Mouse (Mus musculus): ENCODE data around the gene Sin3b. TPM values are rescaled to one million over a fixed set of nuclear protein-coding genes. Genes with fewer than 3 reads are reported as not detected.

Gene Sin3b
- polyA plus RNA-seq, 1 experiment = 60.4 TPM

GRCm38 (mm10) chr8:72780644-72781043, 57.6 kb downstream of the Sin3b start:
- TF ChIP-seq CTCF (IDR thresholded peaks at IDR 0.05; ENCODE audit: control insufficient read depth, insufficient read depth, low read length) (no peak), POLR2A (IDR thresholded peaks at IDR 0.05; ENCODE audit: borderline replicate concordance, control insufficient read depth, low read depth, low read length) (no peak)
- H3K27ac ChIP-seq (ENCODE audit: control insufficient read depth, insufficient read depth, low read depth, low read length, poor library complexity) = no peak overlapping the region
- WGBS = 84% methylated on average over 4 of the region's 4 CpGs

GRCm38 (mm10) chr8:72801583-72801982, 78.5 kb downstream of the Sin3b start:
- H3K4me1 ChIP-seq (ENCODE audit: control insufficient read depth, insufficient read depth, low read length) = no peaks in the 10 kb centered on the region
- H3K27ac ChIP-seq (ENCODE audit: control insufficient read depth, insufficient read depth, low read depth, low read length, poor library complexity) = no peak overlapping the region
- 72% methylated on average over 2 of the region's 2 CpGs for WGBS
- no peak overlapping the region for H3K4me3 ChIP-seq (replicated peaks; ENCODE audit: control insufficient read depth, low read depth, low read length)
- TF ChIP-seq POLR2A (IDR thresholded peaks at IDR 0.05; ENCODE audit: borderline replicate concordance, control insufficient read depth, low read depth, low read length) = no peak
- no peak for TF ChIP-seq CTCF (IDR thresholded peaks at IDR 0.05; ENCODE audit: control insufficient read depth, insufficient read depth, low read length)

More at GRCm38 (mm10) chr8:72780644-72781043, 57.6 kb downstream of the Sin3b start:
- H3K4me1 ChIP-seq (ENCODE audit: control insufficient read depth, insufficient read depth, low read length) = no peaks in the 10 kb centered on the region
- no peak overlapping the region for H3K4me3 ChIP-seq (replicated peaks; ENCODE audit: control insufficient read depth, low read depth, low read length)

Other genes with a start within 250 kb of the Sin3b start
- gene Cherp, start 248.1 kb upstream of the Sin3b start, polyA plus RNA-seq (2011; ENCODE audit: insufficient read depth, insufficient read length, low replicate concordance, missing spikeins) = 36.2 and 57.2 TPM in 2 replicates
- 10.3 and 23.6 TPM in 2 replicates for gene Slc35e1, start 230.7 kb upstream of the Sin3b start, polyA plus RNA-seq (2011; ENCODE audit: insufficient read depth, insufficient read length, low replicate concordance, missing spikeins)
- gene Med26, start 175.0 kb upstream of the Sin3b start, polyA plus RNA-seq (2011; ENCODE audit: insufficient read depth, insufficient read length, low replicate concordance, missing spikeins) = 2.9 and 8.0 TPM in 2 replicates
- 16.4 and 25.7 TPM in 2 replicates for gene Smim7, start 152.2 kb upstream of the Sin3b start, polyA plus RNA-seq (2011; ENCODE audit: insufficient read depth, insufficient read length, low replicate concordance, missing spikeins)
- 2.9 and 4.3 TPM in 2 replicates for gene Tmem38a, start 151.2 kb upstream of the Sin3b start, polyA plus RNA-seq (2011; ENCODE audit: insufficient read depth, insufficient read length, low replicate concordance, missing spikeins)
- gene Nwd1, start 76.6 kb upstream of the Sin3b start, polyA plus RNA-seq (2011; ENCODE audit: insufficient read depth, insufficient read length, low replicate concordance, missing spikeins) = 0.50 and 1.8 TPM in 2 replicates
- gene F2rl3, start 38.6 kb downstream of the Sin3b start, polyA plus RNA-seq (2011; ENCODE audit: insufficient read depth, insufficient read length, low replicate concordance, missing spikeins) = 7.4 and 12.7 TPM in 2 replicates

Data from bone marrow, adult 2 months (tissue).